Mouse (Mus musculus): Measurements from ENCODE around the gene Cdk2ap2.
A peak's percentile ranks its signal among the peaks of the same experiment; 100 is the strongest.
"Not testable (repeated sequence)": the region's sequence is repeated elsewhere in the genome, so short reads cannot be mapped to it uniquely, and the experiment has no call there.

Cdk2ap2 gene

GRCm38 (mm10) chr19:4096642-4097440 is at the start of gene Cdk2ap2:
Cdk2ap2 (plus strand) TSS chr19:4097182.
- DNase-seq = peak; percentile 98

GRCm38 (mm10) chr19:4047859-4048258 is 49.1 kb upstream of the Cdk2ap2 start:
- DNase-seq = peak; percentile 89

DNA sequence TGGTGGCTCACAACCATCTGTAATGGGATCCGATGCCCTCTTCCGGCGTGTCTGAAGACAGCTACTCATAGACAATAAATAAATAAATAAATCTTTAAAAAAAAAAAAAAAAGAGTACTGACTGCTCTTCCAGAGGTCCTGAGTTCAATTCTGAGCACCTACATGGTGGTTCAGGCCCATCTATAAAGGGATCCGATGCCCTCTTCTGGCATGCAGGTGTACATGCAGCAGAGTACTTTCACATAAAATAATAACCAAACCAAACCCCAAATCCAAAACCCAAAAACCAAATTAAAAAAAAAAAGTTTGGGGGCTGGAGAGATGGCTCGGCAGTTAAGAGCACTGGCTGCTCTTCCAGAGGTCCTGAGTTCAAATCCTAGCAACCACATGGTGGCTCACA is 47.9 kb upstream of the Cdk2ap2 start:
- DNase-seq = not testable (repeated sequence)

DNA sequence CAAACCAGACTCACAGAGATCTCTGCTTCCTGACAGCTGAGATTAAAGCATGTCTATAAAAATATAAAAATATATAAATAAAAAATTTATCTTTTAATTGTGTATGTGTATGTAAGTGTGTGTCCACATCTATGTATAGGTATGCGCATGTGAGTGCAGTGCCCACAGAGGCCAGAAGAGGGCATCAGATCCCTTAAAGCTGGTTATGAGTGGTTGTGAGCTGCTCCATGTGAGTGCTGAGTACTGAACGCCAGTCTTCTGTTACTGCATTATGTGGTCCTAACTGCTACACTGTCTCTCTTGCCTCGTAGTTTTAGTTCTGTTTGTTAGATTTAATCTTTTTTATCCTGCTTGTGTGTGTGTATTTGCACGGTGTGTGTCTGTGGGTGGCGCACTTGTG is 46.0 kb upstream of the Cdk2ap2 start:
- DNase-seq = no peak

- peak; percentile 76 for DNase-seq
Measured at GRCm38 (mm10) chr19:4051741-4052515, 45.1 kb upstream of the Cdk2ap2 start.

DNA sequence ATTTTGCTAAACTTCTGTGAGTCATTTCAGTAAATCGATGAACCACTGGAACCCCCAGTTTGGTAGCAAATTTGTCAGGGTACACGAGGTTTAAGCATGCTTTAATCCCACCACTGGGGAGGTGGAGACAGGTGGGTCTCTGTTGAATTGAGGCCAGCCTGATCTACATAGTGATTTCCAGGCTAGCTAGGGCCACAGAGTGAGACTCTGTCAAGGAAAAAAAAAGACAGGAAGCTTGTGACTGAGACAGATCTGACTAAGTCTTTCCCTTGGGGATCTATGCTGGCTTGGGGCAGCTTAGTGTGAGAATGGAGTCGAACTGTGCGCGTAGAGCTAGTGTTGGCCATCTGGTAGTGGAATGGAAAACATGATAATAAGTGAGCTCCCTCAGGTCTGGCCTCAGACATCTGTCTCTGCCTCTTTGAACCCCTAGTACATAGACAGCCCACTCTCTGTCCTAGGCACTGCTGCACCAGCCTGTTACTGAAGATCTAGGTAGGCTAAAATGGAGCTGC is 44.4 kb upstream of the Cdk2ap2 start:
- DNase-seq = no peak

DNA sequence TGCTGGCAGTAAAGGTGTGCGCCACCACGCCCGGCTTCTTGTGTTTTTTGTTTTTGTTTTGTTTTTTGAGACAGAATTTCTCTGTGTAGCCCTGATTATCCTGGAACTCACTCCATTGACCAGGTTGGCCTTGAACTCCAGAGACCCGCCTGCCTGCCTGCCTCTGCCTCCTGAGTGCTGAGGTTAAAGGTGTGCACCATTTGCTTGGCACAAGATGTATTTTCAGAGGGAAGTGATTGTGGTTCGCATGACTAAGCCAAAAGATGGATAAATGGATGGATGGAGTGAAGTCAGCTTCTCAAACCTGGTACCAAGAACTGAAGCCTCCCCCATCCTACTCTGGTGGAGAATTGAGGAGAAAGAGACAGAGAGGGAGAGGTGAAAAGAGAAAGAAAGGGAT is 42.4 kb upstream of the Cdk2ap2 start:
- no peak for DNase-seq

- DNase-seq = no peak
Measured at GRCm38 (mm10) chr19:4055216-4055946, 41.6 kb upstream of the Cdk2ap2 start.

DNA sequence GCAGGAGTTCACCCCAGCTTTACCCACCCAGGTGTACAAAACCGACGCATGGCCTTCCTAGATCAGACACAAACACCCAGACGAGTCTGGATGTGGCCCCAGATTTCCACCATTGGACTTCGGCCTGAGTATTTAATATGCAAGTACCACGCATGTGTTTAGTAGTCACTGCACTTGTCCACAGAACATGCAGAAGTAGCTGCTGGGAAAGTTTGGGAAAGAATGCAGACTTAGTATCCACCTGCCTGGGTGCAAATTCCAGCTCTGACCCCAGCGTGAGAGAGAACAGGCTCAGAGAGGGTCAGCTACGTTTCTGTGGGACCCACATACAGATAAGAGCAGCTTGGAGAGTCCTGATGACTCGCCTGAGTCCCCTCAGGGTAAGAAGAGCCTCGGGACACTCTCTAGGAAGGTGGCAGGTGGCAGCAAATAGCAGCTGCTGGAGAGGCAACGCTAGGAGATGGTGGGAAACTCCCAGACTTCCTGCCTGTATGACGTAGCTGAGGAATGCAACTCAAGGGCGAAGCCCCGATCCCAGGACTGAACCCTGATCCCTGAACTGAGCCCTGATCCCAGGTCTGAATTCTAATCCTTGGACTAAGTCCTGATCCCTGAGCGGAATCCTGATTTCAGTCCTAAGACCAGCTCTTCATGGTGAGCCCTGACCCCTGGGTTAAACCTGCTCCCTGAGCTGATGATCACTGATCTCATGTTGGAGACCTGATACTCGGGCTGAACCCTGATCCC is 40.9 kb upstream of the Cdk2ap2 start:
- no peak for DNase-seq

DNA sequence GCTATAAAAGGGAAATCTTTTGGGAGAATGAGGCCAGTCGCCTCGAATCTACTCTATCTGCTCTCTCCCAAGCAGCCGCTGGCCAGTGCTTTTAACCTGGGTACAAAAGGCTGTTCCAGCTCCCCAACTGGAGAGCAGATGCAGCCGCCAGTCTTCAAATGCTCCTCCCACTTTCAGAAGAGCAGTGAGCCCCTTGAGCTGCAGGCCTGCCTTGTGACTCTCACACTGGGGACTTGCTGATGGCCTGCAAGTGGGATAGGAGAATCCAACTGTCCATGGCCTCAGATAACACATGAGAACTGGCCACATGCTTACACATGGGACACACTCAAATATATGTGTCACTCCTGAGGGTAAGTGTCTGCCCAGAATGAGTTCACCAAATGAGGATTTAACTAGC is 40.3 kb upstream of the Cdk2ap2 start:
- no peak for DNase-seq

DNA sequence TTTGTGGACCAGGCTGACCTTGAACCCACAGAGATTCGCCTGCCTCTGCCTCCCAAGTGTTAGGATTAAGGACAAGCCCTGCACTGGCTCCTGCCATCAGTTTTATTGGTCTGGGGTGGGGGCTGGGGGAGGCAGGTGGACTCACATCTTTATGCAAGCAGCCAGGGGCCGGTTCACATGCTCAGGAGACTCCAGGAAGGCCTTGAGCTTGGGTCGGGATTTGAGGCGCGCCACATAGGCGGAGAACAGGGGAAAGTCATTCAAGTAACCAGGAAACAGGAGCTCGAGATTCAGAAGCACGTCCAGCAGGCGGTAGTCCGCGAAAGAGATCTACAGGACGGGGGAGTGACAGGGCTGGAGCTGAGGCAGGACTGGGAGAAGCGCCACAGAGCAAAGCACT is 39.6 kb upstream of the Cdk2ap2 start:
- DNase-seq = no peak

DNA sequence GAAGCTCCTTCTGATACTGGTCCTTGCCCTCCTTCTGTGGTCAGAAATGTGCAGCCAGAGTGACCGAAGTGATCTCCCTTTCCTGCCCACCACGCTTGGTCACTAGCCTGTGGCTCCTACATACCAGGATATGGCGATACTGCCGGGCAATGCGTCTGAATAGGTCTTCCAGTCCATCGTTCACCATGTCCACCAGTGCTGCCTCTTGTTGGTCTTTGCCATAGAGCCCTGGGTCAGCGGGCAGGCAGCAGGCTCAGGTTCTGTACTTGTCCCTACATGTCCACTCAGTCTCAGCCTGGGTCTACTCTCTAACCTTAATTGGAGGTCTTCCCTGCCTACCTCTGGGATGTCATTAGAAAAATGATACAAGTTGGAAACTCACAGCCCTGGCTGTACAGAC is 39.0 kb upstream of the Cdk2ap2 start:
- DNase-seq = no peak

GRCm38 (mm10) chr19:4058581-4058980 is 38.4 kb upstream of the Cdk2ap2 start:
- DNase-seq = no peak

DNA sequence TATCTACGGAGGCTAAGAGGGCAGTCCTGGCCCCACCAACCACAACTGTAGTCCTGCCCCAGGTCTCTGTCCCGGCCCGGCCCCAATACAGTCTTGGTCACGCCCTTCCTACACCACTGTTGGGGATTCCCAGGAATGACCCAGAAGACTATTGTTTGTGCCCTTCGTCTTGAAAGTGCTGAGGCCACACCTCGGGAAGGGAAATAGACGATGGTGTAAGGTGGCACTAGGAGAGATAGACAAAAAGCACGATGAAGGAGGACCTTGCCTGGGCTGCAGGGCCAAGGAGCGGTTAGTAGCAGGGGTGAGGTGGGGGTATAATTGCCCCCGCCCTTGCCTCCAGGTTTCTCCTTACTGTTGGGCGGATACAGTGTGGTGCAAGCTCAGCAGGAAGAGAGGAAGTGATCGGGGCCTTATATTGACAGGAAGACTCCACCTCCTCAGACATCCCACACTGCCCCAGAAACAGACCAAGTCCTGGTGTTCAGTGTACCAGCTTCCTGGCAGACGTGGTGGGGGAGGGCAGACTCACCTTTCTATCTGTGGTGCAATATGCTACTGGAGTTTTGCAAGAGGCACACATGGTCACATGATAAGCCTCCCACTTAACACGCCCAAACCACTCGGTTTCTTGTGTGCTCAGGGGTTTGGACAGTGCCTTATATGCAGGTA is 37.8 kb upstream of the Cdk2ap2 start, which contains the start of gene Gstp3:
Gene Gstp3, minus strand, starts transcription at position 501 of the 672 bp plus-strand sequence.
- no peak for DNase-seq

DNA sequence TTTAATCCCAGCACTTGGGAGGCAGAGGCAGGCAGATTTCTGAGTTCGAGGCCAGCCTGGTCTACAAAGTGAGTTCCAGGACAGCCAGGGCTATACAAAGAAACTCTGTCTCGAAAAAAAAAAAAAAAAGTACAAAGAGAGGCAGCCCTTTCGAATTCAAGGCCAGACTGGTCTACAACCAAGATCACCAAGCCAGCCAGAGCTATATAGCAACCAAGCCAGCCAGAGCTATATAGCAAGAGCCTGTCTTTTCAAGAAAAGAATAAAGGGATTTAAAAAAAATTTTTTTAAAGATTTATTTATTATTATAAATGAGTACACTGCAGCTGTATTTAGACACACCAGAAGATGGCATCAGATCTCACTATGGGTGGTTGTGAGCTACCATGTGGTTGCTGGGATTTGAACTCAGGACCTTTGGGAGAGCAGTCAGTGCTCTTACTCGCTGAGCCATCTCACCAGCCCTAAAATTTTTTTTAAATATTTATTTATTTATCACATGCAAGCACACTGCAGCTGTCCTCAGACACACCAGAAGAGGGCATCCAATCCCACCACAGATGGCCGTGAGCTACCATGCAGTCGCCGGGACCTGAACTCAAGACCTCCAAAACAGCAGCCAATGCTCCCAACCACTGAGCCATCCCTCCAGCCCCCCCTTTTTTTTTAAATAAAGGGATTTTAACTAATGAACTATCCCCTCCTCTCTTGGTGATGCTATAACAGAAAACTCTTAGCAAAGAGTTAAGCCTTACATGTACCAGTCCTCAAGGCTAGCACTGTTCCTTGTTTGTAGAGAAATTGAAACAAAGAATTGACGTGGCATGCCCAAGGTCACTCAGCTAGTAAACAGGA is 36.7 kb upstream of the Cdk2ap2 start:
- DNase-seq = not testable (repeated sequence)

DNA sequence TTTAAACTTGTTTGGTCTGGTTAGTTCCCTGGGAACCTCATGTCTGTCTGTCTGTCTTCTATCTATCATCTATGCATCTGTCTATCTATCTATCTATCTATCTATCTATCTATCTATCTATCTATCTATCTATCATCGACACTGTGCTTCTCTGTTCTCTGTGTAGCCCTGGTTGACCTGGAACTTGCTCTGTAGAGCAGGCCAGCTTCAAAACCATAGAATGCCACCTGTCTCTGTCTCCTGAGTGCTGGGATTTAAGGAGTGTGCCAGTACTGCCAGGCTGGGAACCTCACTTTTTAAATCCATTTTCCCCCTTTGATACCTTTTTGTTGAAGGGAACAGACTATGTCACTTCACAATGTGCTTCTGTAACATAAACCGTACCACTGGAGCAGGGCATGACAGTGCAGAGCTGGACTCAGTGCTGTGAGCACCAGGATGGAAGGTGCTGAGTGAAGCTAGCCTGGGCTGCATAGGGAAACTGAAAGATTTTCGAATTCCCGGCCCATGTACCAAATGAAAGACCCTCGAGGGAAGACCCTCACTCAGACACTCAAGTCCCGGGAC is 36.0 kb upstream of the Cdk2ap2 start:
- DNase-seq = no peak

- not testable (repeated sequence) for DNase-seq
Measured at GRCm38 (mm10) chr19:4063357-4063756, 33.6 kb upstream of the Cdk2ap2 start.

GRCm38 (mm10) chr19:4064501-4064900 is 32.5 kb upstream of the Cdk2ap2 start:
- DNase-seq = not testable (repeated sequence)

GRCm38 (mm10) chr19:4066280-4066679 is 30.7 kb upstream of the Cdk2ap2 start:
- DNase-seq = no peak

DNA sequence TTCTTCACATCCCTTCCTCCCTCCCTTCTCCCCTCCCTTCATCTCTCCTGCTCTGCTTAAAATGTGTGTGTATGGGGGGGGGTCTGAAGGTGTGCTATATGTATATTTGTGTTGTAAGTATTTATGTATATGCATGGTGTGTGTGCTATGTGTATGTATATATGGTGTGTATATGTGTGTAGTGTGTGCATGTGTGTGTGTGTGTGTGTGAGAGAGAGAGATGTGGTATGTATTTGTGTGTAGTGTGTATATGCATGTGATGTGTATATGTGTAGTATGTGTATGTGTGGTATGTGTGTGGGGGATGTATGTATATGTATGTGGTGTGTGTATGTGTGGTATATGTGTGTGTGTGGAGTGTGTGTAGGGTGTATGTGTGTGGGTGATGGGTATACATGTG is 30.1 kb upstream of the Cdk2ap2 start:
- no peak for DNase-seq

Measured in embryo, embryonic 11 days (tissue).